Mouse (Mus musculus): ENCODE data around the gene Bcl7b.

Bcl7b gene

DNA sequence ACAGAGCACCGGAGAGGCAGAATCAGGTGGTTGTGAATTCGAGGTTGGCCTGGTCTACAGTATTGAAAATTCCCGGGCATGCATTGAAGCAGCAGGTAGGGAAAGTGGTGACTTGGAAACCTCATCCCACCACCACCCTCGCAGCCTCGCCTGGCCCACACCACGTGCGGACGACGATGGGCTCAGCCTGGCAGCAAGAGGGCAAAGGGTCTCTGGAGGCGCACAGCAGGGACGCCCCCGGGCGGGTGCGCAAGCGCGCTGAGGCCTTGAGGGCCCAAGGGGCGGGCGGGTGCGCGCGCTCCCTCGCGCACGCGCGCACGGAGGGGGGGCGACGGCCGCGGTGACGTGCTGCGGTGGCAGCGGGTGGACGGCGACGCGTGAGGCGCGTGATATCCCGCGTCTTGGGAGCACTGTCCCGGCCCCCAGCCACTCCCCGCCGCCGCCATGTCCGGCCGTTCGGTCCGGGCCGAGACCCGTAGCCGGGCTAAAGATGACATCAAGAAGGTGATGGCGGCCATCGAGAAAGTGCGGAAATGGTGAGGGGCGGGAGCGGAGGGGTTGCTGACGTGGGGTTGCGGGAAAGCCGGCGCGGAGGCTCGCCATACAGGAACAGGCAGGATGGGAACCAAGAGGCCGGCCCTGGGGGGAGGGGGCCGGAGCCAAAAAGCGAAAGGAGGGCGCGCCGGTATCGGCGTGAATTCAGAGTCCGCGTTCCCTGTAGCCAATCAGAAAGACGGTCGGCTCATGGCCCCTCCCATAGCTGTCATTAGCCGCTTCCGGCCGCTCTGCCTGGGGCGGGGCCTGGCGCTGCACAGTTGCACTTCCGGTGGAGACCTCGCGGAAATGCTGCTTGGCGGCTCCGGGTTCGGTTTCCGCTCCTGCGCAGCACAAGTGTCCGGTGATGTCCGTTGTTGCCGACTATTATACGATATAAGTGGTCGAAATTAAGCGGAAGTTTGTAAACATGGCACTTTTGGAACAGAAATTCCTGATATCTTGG lies at the start of gene Bcl7b:
TSS of gene Bcl7b (plus strand) at position 221 of the 1,000 bp plus-strand sequence.
- DNase-seq = peak; percentile 96

DNA sequence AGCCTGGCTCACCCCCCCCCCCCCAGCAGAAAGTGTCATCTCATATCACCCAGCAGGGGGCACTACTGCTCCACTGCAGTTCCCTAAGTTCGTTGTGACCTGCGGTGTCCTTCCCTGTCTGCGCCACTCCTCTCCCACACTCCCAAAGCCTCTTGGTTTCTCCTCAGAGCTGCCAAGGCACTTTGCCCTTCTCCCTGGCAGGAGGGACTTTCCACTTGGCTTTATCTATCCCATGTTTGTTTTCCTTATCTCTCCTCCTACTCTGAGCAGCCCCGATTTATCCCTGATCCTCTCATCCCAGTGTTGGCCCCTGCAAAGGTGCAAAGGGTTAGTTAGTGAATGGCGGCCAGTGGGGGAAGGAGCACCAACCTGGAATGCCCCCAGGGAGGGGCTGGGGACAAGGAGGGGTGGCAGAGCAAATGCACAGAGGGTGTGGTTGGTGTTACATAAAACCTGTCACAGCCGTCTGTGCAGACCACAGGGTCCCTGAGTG lies 49.4 kb upstream of the Bcl7b start:
- peak; percentile 78 for DNase-seq

DNA sequence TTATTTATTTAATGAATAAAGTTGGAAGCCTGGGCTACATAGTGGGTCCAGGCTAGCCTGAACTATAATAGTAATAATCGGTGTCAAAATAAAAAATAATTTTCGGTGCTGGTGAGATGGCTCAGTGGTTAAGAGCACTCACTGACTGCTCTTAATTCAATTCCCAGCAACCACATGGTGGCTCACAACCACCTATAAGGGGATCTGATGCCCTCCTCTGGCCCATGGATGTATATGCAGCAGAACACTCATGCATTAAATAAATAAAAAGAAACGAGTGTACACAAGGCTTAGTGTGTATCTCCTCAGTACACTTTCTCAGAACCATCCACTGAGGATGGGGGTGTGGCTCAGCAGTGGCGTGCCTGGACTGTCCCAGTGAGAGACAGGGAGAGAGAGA lies 47.3 kb upstream of the Bcl7b start:
- no peak for DNase-seq

DNA sequence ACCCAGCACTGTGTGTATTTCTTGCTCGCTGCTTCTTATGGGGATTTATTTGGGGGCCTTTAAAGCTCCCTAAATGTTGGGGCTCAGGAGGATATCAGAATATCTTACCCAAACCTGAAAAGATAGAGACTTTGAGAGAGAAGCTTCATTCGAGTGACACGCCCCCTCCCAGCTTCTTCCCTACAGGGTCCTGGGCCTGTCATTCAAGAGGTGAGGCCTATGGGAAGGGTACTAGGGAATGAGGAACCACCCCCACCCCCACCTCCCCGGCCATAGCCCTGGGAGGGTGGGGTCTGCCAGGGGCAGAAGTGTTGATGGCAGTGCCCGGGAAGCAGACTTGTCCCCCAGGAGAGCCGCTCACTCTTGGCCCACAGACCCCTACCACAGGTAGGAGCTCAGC lies 42.0 kb upstream of the Bcl7b start:
- DNase-seq = no peak

DNA sequence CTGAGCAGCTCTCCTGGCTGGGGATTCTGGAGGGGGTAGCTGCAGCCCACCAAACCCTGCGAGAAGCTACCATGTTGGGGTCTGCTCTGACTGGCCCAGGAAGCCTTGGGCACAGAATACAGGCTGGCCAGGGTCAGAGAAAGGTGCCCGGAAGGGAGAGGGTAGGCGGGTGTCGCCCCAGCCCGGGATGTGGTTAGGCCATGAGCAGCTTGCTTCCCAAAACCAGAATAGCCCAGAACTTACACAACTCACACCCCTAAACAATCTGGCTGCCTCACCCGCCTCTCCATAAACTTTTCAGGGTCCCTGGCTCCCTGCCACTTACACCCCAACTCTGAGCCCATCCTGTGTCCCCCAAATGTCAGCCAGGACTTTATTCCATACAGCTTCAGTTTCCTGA lies 40.4 kb upstream of the Bcl7b start:
- DNase-seq = no peak

DNA sequence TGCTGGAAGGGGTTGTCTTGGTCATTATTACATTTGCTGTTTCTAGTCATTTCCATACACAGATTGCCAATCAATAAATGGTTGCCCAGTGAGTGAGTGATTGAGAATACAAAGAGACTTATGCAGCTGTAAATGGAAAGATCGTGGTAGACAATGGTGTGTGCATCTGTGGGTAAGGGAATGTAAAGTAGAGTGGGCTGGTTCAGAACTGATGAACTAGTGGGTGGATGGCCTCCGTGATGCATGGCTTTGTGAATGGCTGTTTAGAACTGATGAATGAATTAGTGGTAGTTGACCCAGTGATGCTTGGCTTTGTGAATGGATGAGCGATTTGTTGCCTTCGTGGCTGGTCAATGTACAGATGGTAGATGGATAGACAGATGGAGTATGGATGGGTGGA lies 38.3 kb upstream of the Bcl7b start:
- no peak for DNase-seq

DNA sequence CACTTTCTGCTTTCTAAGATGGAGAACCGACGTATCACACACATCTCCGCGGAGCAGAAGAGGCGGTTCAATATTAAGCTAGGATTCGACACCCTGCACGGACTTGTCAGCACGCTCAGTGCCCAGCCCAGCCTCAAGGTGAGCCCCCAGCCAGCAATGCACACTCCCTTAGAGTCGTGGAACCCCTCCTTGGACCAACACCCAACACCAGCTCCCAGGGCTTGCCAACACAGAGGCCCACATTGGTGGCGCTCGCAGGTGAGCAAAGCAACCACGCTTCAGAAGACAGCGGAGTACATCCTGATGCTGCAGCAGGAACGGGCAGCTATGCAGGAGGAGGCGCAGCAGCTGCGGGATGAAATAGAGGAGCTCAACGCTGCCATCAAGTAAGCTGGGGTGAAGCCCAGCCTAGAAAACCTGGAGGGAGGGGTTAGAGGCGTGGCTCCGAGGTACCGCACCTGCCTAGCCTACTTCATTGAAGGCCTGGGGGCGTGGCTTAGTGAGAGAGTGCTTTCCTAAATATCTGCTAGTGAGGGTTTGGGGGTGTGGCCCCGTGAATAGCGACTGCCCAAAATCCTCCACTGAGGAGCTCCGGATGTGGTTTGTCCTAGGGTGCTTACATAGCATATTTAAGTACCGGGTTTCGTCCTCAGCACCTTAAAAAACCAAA lies 34.2 kb upstream of the Bcl7b start:
- peak; percentile 71 for DNase-seq

DNA sequence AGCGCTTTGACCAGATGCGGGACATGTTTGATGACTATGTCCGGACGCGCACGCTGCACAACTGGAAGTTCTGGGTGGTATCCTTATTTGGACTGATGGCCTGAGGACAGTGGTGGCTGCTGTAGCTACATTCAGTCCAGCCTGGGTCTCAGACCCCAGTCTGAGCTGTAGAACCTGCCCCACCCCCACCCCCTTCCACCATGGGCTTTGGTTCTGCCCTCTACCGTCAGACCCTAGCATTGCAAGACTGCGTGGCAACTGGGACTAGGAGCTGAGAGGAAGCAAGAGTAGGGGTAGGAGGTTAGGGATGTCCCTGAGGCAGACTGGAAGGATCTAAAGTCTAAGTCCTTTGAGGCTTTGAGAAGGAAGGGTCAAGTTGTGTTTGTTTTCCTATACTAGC lies 33.5 kb upstream of the Bcl7b start:
- peak; percentile 49 for DNase-seq

DNA sequence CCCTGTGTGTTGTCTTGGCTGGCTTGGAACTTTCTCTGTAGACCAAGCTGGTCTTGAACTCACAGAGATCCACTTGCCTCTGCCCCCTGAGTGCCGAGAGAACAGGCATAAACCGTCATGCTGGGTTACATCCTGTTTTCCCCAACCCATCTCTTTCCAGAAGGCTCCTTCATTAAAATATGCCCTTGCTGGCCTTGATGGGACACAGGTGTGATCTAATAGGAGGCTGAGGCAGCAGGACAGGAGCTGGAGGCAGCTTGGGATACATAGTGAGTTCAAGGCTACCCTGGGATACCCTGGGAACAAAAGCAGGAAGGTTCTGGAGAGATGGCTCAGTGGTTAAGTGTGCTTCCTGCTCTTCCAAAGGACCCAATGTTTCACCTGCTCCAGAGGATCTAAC lies 28.2 kb upstream of the Bcl7b start:
- DNase-seq = no peak

DNA sequence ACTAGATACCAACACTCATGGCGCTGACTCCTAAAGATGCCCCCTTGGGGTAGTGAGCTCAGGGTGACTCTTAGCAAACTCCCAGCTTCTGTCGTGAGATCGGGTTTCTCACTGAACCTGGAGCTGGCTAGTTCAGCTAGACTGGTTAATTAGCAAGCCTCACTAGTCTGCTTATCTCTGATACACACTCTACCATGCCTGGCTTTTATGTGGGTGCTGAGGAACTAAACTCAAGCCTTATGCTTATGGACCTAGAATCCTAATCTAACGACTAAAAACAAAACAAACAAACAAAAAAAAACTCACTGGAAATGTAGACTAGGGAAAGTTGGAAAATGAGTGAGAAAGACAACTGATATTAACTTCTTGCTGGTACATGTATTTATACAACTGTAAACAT lies 23.6 kb upstream of the Bcl7b start:
- DNase-seq = no peak

DNA sequence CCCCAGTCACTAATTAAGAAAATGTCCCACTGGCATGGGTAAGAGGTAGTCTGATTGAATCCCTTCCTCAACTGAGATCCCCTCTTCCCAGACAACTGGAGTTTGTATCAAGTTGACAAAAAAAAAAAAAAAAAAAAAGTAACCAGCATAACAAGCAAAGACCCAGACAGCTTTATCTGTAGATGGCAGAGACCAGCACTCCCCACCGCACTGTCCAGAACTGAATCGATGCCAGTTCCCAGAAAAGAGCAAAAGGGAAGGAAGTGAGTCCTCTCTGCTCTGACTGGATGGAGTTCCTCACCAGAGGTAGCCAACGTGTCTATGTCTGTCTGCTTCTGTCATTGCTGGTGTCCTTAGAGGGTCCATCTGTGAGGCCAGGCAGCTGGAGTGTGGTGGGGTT lies 22.6 kb upstream of the Bcl7b start:
- DNase-seq = no peak

DNA sequence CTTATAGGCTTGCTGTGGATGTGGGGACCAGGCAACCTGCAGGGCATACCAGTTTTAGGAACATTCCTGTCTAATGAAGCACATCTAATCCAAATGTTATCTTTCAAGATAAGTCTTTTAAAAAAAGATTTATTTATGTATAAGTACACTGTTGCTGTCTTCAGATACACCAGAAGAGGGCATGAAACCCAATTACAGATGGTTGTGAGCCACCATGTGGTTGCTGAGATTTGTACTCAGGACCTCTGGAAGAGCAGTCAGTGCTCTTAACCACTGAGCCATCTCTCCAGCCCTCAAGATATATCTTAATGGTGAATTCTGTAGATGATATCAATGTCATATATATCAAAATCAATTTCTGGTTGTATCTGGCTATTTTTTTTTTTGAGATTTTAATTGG lies 22.1 kb upstream of the Bcl7b start:
- DNase-seq = no peak

DNA sequence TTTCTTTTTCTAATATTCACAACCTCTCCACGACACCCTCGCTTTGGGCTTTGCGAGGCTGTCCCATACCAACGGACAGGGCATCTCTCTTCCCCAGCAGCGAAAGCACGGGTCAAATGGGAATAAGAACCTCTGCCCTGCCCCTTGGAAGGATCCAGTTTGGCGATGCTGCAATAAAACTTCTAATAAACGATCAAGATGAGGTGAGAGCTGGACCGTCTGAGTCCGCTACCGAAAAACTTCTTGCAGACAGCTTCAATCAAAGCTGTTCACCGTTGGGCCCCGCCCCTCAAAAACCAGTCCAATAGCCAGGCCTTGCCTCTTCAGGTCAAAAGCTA lies 19.4 kb upstream of the Bcl7b start:
- DNase-seq = no peak

DNA sequence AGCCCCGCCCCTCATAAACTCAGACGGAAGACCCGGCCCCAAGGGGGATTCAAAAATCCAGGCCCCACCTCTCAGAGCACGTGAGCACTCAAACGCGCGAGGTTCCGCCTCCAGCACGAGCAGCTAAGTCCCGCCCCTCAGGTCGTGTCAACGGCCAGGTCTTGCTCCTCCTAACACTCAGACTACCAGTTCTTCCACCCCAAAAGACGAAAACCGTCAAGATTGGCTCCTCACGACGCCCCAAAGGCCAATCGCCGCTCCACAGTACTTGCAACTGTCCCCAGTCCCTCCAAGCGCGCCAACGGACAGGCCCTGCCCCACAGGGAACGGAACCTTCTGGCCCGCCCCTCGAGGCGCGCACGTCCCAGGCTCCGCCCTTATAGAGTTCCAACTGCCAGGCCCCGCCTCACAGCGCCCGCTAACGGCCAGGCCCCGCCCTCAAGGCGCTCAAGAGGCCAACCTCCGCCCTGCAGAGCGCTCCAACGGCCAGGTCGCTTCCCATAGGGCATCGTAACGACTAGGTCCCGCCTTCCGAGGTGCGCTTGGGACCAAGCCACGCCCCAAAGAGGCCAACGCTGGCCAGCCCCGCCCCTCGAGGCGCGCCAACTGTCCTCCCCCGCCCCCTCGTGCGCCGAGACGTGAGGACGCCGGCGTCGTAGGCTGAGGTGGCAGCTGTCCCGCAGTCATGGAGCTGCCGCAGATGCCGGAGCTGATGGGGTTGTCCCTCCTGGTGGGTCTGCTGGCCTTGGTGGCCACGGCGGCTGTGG lies 18.8 kb upstream of the Bcl7b start, which contains the start of gene Tbl2:
TSS of gene Tbl2 (plus strand) at position 605 of the 767 bp plus-strand sequence.
- peak; percentile 99 for DNase-seq

DNA sequence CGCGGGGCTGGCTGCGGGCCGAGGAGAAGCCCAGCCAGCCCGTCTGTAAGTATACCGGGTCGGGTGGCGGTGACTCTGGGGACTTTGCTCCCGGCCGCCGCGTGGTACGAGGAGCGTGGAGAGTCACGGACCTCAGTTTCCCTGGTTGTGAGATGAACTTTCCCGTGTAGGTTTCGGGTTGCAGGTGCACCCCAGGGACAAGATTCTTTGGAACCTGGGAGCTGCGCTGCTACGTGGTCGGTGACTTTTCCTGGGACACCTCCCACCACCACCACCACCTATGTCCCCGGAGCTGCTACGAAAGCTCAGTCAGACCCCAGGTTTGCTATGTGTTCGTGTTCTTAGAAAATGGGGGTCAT lies 18.3 kb upstream of the Bcl7b start:
- DNase-seq = no peak

DNA sequence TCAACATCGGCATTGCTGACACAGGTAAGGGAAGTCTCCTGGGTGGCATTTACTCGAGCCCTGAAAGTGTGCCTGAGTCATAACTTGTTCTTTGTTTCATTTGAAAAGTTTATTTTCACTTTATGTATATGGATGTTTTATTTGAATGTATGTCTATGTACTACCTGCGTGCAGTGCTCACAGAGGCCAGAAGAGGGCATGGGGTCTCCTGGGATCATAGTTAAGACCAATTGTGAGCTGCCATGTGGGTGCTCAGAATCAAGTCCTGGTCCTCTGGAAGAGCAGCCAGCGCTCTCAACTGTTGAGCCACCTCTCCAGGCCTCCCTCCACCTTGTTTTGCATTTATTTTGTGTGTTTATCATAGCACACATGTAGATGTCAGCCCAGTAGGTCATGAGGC lies 11.6 kb upstream of the Bcl7b start:
- no peak for DNase-seq

DNA sequence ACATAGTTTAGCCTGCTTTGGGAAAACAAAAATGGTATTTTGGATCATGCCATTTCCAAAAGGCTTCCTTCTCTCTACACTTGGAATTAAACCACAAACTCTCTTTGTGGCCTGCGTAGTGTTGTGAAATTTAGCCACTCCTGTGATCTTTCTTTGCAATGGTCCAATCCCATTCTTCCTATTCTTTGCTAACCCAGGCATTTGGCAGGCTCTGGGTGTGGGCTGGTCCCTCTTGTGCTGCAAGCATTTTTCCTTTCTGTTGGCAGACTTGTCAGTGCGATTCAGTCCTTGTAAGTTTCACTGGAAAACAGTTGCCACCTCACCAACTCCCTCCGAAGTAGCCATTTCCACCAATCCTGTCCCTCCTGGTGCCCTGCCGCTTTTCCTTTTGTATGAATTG lies 6.9 kb upstream of the Bcl7b start:
- DNase-seq = peak; percentile 57

DNA sequence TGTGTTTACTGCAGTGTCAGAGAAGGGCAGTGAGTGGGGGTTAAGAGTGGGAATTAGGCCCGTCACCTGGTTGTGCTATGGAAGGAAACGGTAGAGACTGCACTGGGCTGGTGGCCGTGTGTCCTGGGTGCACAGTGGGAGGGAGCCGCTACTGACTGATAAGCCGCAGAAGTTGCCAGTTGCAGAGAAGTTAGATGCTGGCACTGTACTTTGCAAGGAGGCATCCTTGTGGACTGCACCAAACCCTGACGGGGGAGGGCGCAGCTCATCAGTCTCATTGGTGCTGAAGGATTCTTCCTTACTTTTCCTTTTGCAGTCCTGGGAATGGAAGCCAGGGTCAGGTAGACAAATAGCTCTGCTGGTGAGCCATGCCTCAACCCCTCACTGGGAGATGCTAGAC lies 6.4 kb upstream of the Bcl7b start:
- DNase-seq = no peak

DNA sequence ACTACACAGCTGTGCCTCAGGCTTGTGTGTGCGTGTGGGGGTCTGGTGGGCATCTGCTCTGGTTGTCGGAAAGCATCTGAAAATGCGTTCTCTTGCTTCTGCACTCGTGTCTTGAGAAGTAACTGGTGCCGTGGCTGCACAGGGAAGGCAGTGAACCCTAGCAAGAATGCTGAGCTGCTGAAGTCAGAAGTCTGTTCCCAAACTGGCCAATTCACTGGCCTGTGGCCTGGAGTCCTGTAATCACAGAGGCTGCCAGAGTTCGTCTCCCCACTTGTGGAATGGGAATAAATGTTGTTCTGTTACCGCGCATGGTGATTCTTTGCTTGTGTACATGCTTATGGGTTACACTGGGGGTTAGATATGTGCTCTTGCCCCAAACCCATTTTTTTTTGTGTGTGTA lies 5.7 kb upstream of the Bcl7b start:
- DNase-seq = no peak

DNA sequence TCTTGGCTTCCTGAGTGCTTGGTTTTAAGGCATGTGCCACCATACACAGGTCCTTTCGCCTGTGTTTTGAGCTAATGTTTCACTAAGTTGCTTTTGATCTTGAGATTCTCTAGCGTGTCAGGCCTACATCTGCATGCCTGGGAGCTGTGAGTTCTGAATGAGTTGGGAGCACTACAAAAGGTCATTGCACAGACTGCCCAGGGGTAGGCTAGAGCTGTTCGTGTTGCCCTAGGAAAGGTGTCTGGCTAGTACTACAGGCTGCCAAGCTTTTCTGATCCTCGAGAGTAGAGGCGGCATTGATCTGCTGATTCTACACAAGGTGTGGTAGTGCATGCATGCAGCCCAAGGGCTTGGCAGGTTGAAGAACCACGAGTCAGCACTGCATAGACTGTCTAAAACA lies 5.3 kb upstream of the Bcl7b start:
- DNase-seq = no peak

DNA sequence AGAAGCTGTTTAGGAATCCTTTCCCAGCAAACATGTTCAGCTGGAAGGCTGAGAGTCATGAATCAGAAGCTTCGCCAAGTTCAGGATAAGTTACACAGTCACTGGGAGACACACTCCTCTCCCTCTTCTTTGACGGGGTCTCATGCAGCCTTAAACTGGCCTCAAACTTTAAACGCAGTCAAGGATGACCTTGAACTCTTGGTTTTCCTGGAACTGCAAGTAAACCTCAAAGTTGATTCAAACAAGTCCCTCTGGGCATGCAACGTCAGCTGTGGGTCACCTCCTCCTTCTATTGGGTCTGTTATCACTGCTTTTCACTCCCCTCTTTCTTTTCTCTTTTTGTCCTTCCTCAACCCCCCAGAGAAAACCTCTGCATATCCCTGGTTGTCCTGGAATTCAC lies 1.2 kb upstream of the Bcl7b start:
- DNase-seq = no peak

DNA sequence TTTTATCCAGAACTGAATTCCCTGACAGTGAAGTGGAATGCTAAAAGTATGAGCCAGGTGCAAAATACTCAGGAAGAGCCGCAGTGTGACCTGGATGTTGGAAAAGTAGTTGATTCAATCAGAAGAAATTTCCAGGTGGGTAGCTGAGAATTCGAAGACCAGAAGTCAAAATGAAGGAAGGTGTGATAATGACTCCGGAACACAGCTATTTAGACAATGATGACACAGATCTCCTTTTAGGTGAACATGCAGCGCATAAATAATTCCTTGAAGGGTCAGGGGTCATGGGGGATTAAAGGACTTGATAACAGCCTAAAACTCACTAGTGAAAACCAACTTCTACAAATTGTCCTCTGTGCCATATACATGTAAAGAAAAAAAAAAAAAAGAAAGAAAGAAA lies 614 bp upstream of the Bcl7b start:
- no peak for DNase-seq

DNA sequence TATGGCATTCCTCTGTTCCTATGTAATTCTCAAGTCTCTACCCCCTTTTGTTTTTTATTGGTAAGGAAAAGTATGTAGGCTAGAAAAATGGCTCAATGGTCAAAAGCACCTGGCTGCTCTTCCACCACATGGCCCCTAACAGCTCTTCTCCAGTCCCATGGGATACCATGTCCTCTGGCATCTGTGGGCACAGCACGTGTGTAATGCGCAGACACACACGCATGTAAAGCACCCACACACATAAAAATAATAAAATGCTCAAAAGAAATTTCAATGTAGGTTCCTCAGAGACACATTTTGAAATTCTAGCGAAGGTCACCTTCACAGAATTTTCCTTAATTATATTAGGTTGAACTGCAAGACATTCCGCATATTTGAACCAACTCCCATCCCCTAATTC lies 1.4 kb downstream of the Bcl7b start:
- no peak for DNase-seq
